Mouse (Mus musculus) limb, embryonic 10.5 days (tissue): ENCODE data around the gene Rapgef4. TPM values are rescaled to one million over a fixed set of nuclear protein-coding genes. Genes with fewer than 3 reads are reported as not detected.
A peak's percentile ranks its signal among the peaks of the same experiment; 100 is the strongest.

Experiments used
- DNase-seq: peaks from one replicate; pipeline ENCODE4 v3.0.0-alpha.2; 2017; ENCODE audit warnings: low spot score
- H3K27ac ChIP-seq: fragments of 300-500 bp; sonication (generic); 2 replicates; pipeline ENCODE4 v1.5.1; 2016; ENCODE audit warnings: mild to moderate bottlenecking
- H3K27me3 ChIP-seq: fragments of 300-500 bp; sonication (generic); 2 replicates; pipeline ENCODE4 v1.6.1; 2016; ENCODE audit warnings: low read depth, mild to moderate bottlenecking; ENCODE audit not compliant: poor library complexity, severe bottlenecking
- H3K36me3 ChIP-seq: fragments of 300-500 bp; sonication (generic); 2 replicates; pipeline ENCODE4 v1.6.1; 2016; ENCODE audit warnings: mild to moderate bottlenecking, moderate library complexity
- H3K4me1 ChIP-seq: fragments of 300-500 bp; sonication (generic); 2 replicates; pipeline ENCODE4 v1.6.1; 2016
- H3K4me3 ChIP-seq: fragments of 300-500 bp; sonication (generic); 2 replicates; pipeline ENCODE4 v1.5.1; 2016; ENCODE audit warnings: mild to moderate bottlenecking, moderate library complexity
- H3K9me3 ChIP-seq: fragments of 300-500 bp; sonication (generic); replicated peaks from 2 replicates; pipeline ENCODE4 v1.6.1; 2016; ENCODE audit warnings: mild to moderate bottlenecking
- WGBS: fragments of 180-500 bp; shearing (Covaris S2); methylation state at CpG from one replicate; pipeline ENCODE4 v1.1.7; 2016; 5-methylcytosine and 5-hydroxymethylcytosine counted together
- polyA plus RNA-seq: library from polyadenylated mRNA; unstranded; fragments of >200 nt; fragmentation: Nextera tagmentation; extraction: Ambion mirVana; gene quantifications from 2 replicates; pipeline ENCODE4 v1.2.1, GENCODE M21; 2016

Rapgef4 gene
- polyA plus RNA-seq, 1 experiment from 2014 or later, result 1.6 TPM

DNA sequence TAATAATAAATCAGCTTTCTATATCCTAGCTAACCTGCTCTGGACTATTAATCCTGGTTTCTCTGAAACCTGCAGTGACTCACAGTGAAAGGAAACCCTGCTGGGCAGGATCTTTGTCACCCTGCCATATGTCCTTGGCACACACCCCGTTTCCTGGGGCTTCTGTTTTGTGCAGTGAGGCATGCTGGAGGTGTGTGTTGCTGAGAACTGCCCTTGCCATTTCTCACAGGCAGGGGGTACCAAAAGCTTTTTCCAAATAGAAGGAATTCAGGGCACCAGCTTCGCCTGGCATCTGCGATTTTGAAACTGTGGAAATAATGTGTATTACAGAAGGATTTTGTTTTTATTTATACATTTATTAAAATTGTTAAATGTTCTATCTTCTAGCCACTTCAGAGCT lies 40.8 kb downstream of the Rapgef4 start:
- 66% methylated on average over 3 of the region's 3 CpGs for WGBS
- no peak for DNase-seq

DNA sequence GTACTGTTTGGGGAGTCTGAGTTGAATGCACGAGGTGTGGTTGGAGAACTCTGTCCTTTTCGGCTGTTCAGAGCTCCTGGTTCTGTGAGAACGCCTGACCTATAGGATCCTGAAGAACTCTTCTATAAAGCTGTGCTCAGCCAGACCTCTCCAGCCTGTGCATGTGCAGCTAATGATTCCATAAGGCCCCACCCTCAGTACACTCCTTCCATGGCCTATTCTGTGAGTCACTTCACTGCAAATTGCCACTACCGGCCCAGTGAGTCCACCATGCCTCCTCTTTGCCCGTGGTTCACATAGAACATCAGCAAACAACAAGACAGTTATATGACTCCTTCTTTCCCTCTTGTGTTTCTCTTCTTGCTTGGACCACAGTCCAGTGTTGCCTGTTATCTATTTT lies 42.8 kb downstream of the Rapgef4 start:
- Histone ChIP-seq H3K36me3 (no peaks in the 10 kb centered on the region), H3K4me1 (no peaks in the 10 kb centered on the region), H3K9me3 (no peaks in the 10 kb centered on the region), H3K27me3 (no peaks in the 10 kb centered on the region), H3K4me3 (no peak overlapping the region), H3K27ac (no peak overlapping the region)
- DNase-seq, result no peak
- WGBS, result 91% methylated on average over 5 of the region's 5 CpGs

More for the DNA sequence above, 40.8 kb downstream of the Rapgef4 start:
- no peak overlapping the region for H3K27ac ChIP-seq
- no peaks in the 10 kb centered on the region for H3K36me3 ChIP-seq
- no peak overlapping the region for H3K4me3 ChIP-seq
- H3K27me3 ChIP-seq, result no peaks in the 10 kb centered on the region
- no peaks in the 10 kb centered on the region for H3K4me1 ChIP-seq
- no peaks in the 10 kb centered on the region for H3K9me3 ChIP-seq

DNA sequence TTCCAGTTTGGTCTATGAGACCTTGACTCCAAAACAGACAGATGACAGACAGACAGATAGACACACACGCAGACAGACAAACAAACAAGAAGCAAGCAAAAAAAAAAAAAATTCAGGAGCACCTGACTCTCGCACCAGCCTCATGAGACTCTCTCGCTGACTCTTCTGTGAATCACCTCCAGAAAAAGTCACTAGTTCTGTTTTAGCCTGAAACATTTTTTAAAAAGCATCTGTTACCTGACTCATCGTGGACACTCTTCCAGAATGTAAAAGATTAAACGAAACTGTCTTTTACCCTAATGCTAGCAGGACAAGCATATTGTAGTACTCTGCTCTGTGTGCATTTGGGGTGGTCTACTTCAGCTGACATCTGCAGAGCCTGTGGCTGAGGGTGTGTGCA lies 44.6 kb downstream of the Rapgef4 start:
- no peak overlapping the region for H3K27ac ChIP-seq
- H3K9me3 ChIP-seq, result no peaks in the 10 kb centered on the region
- no peaks in the 10 kb centered on the region for H3K36me3 ChIP-seq
- WGBS, result 92% methylated on average over 5 of the region's 5 CpGs
- no peak overlapping the region for H3K4me3 ChIP-seq
- H3K27me3 ChIP-seq, result no peaks in the 10 kb centered on the region
- no peak for DNase-seq
- no peaks in the 10 kb centered on the region for H3K4me1 ChIP-seq

DNA sequence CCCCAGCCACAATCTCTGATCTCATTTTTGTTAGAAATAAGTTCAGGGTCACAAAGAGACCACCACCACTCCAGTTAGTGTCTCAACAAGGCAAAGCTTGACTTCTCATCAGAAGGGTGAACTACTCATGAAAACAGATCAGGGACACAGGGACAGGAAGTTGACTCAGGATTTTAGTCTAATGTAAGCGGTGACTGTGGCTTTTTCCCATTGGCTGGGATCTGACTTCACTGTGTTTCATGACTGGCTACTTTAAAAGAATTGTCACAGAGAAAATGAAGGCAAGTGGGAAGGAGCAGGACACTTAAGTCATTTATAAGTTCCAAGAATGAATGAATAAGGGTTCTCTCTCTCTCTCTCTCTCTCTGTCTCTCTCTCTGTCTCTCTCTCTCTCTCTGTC lies 45.5 kb downstream of the Rapgef4 start:
- Histone ChIP-seq H3K27me3 (no peaks in the 10 kb centered on the region), H3K4me3 (no peak overlapping the region), H3K27ac (no peak overlapping the region), H3K36me3 (no peaks in the 10 kb centered on the region), H3K9me3 (no peaks in the 10 kb centered on the region), H3K4me1 (no peaks in the 10 kb centered on the region)
- 87% methylated on average over 1 of the region's 1 CpGs for WGBS
- no peak for DNase-seq

DNA sequence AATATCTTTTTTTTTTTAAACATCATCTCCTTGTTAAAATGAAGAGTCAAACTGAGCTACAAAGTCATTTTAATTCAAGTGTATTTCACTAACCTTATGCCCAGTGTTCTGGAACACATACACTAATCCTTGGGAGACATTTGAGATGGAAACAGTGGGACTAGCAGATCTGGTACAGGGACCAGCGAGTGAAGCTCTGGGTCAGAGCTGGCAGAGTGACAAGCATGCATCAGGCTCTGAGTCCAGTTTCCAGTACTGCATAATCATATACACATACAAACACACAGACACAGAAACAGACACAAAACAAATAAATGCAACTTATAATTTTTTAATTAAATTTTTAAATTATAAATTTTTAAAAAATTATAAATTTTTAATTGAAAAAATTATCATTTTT lies 48.0 kb downstream of the Rapgef4 start:
- Histone ChIP-seq H3K4me1 (no peaks in the 10 kb centered on the region), H3K9me3 (no peaks in the 10 kb centered on the region), H3K27me3 (no peaks in the 10 kb centered on the region), H3K36me3 (no peaks in the 10 kb centered on the region), H3K4me3 (no peak overlapping the region), H3K27ac (no peak overlapping the region)
- WGBS, result 92% methylated on average over 1 of the region's 1 CpGs
- no peak for DNase-seq

DNA sequence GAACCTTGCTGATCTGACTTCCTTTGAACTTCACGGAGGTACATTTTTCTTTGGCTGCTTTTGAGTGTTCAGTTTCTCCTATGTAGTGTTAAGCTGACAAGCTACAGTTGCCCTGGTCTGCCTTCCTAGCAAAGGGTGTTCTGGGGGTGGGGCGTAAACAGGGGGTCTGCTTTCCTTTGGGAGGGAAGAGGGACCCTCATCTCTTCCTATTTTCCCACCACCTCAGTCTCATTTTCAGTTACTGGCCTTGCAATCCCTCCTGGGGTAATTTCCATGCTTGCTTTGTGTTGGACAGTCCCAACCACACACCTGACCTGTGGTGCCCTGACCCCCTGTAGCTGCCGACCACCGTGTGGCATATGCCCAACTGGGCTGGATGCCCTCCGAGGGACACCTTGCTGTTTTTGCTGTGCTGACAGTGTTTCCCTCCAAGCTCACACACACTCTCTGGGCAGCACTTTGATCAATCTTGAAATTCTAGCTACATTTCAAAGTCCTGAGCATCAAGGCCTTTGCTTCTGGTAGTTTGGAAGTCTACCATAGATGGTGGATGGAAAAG lies 48.6 kb downstream of the Rapgef4 start:
- WGBS, result 89% methylated on average over 5 of the region's 5 CpGs
- no peak overlapping the region for H3K4me3 ChIP-seq
- no peaks in the 10 kb centered on the region for H3K9me3 ChIP-seq
- H3K27ac ChIP-seq, result no peak overlapping the region
- H3K27me3 ChIP-seq, result no peaks in the 10 kb centered on the region
- H3K36me3 ChIP-seq, result no peaks in the 10 kb centered on the region
- no peak for DNase-seq
- H3K4me1 ChIP-seq, result no peaks in the 10 kb centered on the region

DNA sequence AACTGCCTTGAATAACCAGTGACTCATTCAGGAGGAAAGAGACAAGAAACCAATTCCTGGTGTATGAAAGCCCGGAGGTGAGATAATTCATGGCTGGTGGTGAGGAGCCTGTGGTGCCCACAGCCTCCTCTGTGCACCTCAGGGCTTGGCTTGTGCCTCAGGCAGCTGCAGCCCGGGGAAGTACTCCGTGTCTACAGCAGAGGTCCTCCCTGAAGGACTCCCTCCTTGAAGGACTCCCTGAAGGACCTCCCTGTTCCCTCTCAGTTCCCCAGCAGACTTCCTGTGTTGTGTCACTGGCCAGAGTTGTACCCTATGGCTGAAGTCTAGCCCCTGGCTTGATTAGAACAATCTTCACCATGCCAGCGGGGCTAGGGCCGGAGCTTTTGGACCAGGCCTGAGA lies 50.7 kb downstream of the Rapgef4 start:
- Histone ChIP-seq H3K27me3 (no peaks in the 10 kb centered on the region), H3K27ac (no peak overlapping the region), H3K4me3 (no peak overlapping the region), H3K4me1 (no peaks in the 10 kb centered on the region), H3K36me3 (no peaks in the 10 kb centered on the region), H3K9me3 (no peaks in the 10 kb centered on the region)
- DNase-seq, result no peak
- 79% methylated on average over 5 of the region's 5 CpGs for WGBS

DNA sequence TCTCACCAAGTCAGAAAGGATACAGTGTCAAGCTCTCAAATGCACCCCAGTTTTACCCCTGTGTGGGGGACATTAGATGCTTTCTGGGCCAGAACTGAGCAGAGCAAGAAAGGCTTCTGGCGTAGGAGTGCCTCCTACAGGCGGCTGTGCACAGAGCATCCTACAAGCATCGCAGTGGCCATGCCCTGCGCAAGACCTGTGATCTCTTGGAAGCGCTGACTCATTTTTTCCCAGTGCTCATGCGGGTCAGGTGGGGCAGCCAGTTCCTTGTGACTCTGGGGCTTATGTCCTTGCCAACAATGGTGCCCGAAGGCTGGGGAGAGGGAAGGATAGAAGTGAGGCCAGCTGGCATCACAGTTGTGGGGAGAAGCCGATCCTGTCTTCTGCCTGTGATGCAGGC lies 54.6 kb downstream of the Rapgef4 start:
- Histone ChIP-seq H3K27me3 (0 out of 2 replicates have a peak, but pooled peaks cover 2% of the 10 kb centered on the region), H3K9me3 (no peaks in the 10 kb centered on the region), H3K4me1 (peaks cover 10% of the 10 kb centered on the region), H3K36me3 (no peaks in the 10 kb centered on the region), H3K4me3 (no peak overlapping the region), H3K27ac (no peak overlapping the region)
- DNase-seq, result no peak
- 56% methylated on average over 8 of the region's 8 CpGs for WGBS

DNA sequence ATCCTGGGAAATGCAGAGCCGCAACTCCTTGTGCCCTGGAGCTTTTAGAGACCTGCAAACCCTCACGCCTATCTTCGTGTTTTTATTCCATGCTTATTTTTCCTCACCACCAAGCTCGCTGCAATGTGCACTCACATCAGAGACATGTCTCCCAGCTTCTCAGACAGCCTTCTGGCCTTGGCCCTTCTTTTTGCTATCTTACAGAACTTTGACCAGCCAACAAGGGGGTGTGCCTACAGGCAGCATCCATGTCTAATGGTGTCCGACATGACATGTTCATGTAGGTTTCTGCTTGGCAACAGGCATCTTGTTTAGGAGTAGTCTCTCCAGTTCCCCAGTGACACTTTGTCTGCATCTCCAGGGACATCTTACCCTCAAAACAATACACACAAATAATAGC lies 56.3 kb downstream of the Rapgef4 start:
- Histone ChIP-seq H3K36me3 (no peaks in the 10 kb centered on the region), H3K27ac (no peak overlapping the region), H3K4me1 (peaks cover 10% of the 10 kb centered on the region), H3K9me3 (no peaks in the 10 kb centered on the region), H3K4me3 (no peak overlapping the region), H3K27me3 (0 out of 2 replicates have a peak, but pooled peaks cover 3% of the 10 kb centered on the region)
- WGBS, result 93% methylated on average over 5 of the region's 5 CpGs
- DNase-seq, result no peak

DNA sequence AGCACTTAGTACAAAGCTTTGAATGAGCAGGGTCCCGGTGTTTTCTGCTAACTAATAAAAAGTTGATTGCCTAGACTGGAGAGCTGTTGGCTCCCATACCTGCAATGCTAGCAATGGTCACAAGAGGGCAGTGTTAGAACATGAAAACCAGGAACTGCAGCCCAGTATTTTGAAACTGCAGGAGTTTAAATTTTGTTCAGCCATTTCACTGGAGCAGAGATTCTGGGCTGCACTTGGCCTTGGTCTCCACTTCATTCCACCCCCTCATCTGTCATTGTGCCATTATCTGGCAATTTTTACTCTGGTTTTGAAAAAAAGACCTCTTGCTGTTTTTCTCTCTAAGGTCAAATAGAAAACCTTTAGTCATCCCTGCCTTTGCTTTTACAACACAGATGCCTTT lies 57.2 kb downstream of the Rapgef4 start:
- Histone ChIP-seq H3K4me3 (no peak overlapping the region), H3K27ac (no peak overlapping the region), H3K4me1 (peaks cover 10% of the 10 kb centered on the region), H3K9me3 (no peaks in the 10 kb centered on the region), H3K27me3 (0 out of 2 replicates have a peak, but pooled peaks cover 3% of the 10 kb centered on the region), H3K36me3 (no peaks in the 10 kb centered on the region)
- peak; percentile 88 for DNase-seq
- WGBS, result 25% methylated on average over 1 of the region's 1 CpGs

DNA sequence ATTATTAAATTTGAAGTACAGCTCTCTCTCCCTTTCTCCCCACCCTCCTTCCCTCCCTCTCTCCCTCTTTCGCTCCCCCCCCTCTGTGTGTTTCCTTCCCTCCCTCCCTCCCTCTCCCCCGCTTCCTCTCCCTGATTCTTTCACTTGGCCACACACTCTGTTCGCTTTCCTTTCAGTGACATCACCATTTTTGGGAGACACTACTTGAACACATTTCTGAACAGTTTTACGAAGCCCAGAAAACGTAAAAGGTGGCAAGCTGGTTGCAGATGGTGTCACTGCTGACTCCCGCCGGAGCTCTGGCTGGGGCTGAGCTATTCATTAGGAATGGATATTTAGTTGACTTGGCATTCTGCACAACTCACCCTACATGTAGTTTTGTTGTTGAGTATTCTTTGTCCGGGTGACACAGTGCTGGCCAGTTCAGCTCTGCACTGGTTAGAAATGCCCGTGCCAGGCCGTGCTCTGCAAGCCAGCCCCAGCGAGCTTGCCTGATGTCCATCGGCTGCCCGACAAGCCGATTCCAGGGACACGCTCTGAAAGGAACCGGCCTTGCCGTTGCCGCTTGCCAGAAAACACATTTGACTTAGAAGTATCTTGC lies 57.7 kb downstream of the Rapgef4 start:
- no peak overlapping the region; the same call in 1 of the 2 replicates for H3K27ac ChIP-seq
- 0 out of 2 replicates have a peak, but pooled peaks cover 3% of the 10 kb centered on the region for H3K27me3 ChIP-seq
- no peak for DNase-seq
- H3K4me1 ChIP-seq, result peaks cover 10% of the 10 kb centered on the region
- no peaks in the 10 kb centered on the region for H3K36me3 ChIP-seq
- H3K9me3 ChIP-seq, result no peaks in the 10 kb centered on the region
- 74% methylated on average over 18 of the region's 18 CpGs for WGBS
- no peak overlapping the region for H3K4me3 ChIP-seq

DNA sequence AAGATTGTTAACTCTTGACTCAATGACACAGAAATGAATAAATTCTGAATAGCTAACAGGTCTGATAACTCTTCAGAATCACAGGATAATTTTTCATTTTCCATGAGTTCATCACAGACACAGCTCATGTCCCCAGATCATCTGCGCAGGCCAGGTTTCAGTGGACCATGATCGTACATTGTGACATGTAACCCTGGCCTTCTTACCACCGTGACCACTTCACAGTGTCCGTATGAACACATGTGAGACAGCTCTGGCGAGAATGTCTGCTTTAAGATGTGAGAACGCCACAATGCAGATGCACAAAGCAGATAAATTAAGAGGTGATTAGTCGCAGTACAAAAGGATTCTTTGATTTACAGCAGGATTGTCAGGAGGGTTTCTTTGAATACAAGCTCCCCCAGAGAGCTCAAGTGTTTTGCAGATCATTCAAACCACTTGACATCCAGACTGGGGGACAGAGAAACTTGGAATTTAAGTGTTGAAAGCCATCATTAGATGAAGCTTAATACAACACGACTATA lies 58.5 kb downstream of the Rapgef4 start:
- no peak for DNase-seq
- WGBS, result 56% methylated on average over 8 of the region's 8 CpGs
- H3K36me3 ChIP-seq, result no peaks in the 10 kb centered on the region

DNA sequence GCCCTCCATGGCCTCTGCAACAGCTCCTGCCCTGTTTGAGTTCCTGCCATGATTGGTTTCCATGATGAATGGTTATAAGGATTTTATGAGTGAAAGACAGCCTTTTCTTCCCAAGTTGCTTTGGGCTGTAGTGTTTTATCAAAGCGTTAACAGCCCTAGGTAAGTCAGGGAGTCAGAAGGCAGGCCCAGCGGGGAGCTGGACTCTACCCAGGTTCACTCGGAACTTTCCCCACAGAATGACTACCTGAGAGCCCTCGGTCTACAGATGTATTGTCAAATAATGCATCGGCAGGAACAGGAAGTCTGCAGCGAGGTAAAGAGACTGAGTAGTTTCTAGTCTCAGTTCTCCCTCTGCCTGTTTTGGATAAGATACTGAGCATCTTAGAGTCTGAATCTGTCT lies 60.0 kb downstream of the Rapgef4 start:
- Histone ChIP-seq H3K36me3 (no peaks in the 10 kb centered on the region), H3K27ac (no peak overlapping the region), H3K27me3 (0 out of 2 replicates have a peak, but pooled peaks cover 3% of the 10 kb centered on the region), H3K9me3 (no peaks in the 10 kb centered on the region), H3K4me3 (no peak overlapping the region), H3K4me1 (peaks cover 15% of the 10 kb centered on the region)
- 93% methylated on average over 6 of the region's 6 CpGs for WGBS
- no peak for DNase-seq

More for the DNA sequence above, 58.5 kb downstream of the Rapgef4 start:
- 0 out of 2 replicates have a peak, but pooled peaks cover 3% of the 10 kb centered on the region for H3K27me3 ChIP-seq
- H3K4me3 ChIP-seq, result no peak overlapping the region
- H3K27ac ChIP-seq, result no peak overlapping the region
- H3K4me1 ChIP-seq, result peaks cover 10% of the 10 kb centered on the region
- H3K9me3 ChIP-seq, result no peaks in the 10 kb centered on the region
